Mouse (Mus musculus): Measurements from ENCODE around the gene Mdga2.

The Mdga2 gene

GRCm38 (mm10) chr12:67045099-67045750 is 177.1 kb downstream of the Mdga2 start:
- no peak for DNase-seq

GRCm38 (mm10) chr12:67041865-67042264 is 180.5 kb downstream of the Mdga2 start:
- no peak for DNase-seq

- no peak for DNase-seq
These were observed 186.7 kb downstream of the Mdga2 start for GRCm38 (mm10) chr12:67035509-67036261.

- DNase-seq = no peak
These were observed 205.2 kb downstream of the Mdga2 start for GRCm38 (mm10) chr12:67017192-67017591.

- no peak for DNase-seq
These were observed 211.0 kb downstream of the Mdga2 start for GRCm38 (mm10) chr12:67011368-67011767.

- no peak for DNase-seq
These were observed 212.0 kb downstream of the Mdga2 start for GRCm38 (mm10) chr12:67010318-67010717.

- DNase-seq = no peak
These were observed 213.2 kb downstream of the Mdga2 start for GRCm38 (mm10) chr12:67009191-67009590.

- no peak for DNase-seq
These were observed 268.2 kb downstream of the Mdga2 start for GRCm38 (mm10) chr12:66954129-66954528.

GRCm38 (mm10) chr12:66915741-66916140 is 306.6 kb downstream of the Mdga2 start:
- no peak for DNase-seq

GRCm38 (mm10) chr12:66899366-66899765 is 323.0 kb downstream of the Mdga2 start:
- no peak for DNase-seq

GRCm38 (mm10) chr12:66896790-66897189 is 325.6 kb downstream of the Mdga2 start:
- no peak for DNase-seq

GRCm38 (mm10) chr12:66890296-66890695 is 332.1 kb downstream of the Mdga2 start:
- no peak for DNase-seq

- DNase-seq = no peak
These were observed 333.1 kb downstream of the Mdga2 start for GRCm38 (mm10) chr12:66889276-66889675.

- DNase-seq = no peak
These were observed 333.7 kb downstream of the Mdga2 start for GRCm38 (mm10) chr12:66888636-66889035.

- no peak for DNase-seq
These were observed 356.1 kb downstream of the Mdga2 start for GRCm38 (mm10) chr12:66866199-66866598.

- no peak for DNase-seq
These were observed 369.2 kb downstream of the Mdga2 start for GRCm38 (mm10) chr12:66853167-66853566.

- DNase-seq = no peak
These were observed 382.0 kb downstream of the Mdga2 start for GRCm38 (mm10) chr12:66840336-66840735.

- no peak for DNase-seq
These were observed 466.7 kb downstream of the Mdga2 start for GRCm38 (mm10) chr12:66755653-66756052.

GRCm38 (mm10) chr12:66734536-66734935 is 487.8 kb downstream of the Mdga2 start:
- no peak for DNase-seq

- DNase-seq = no peak
These were observed 497.9 kb downstream of the Mdga2 start for GRCm38 (mm10) chr12:66724474-66724873.

- DNase-seq = no peak
These were observed 514.0 kb downstream of the Mdga2 start for GRCm38 (mm10) chr12:66708334-66708733.

GRCm38 (mm10) chr12:66707431-66707830 is 514.9 kb downstream of the Mdga2 start:
- no peak for DNase-seq

- DNase-seq = no peak
These were observed 517.3 kb downstream of the Mdga2 start for GRCm38 (mm10) chr12:66705015-66705414.

- DNase-seq = no peak
These were observed 519.6 kb downstream of the Mdga2 start for GRCm38 (mm10) chr12:66702781-66703180.

- no peak for DNase-seq
These were observed 542.8 kb downstream of the Mdga2 start for GRCm38 (mm10) chr12:66679558-66679957.
